Mouse (Mus musculus) mouse trophoblast stem cell (cell line): Measurements from ENCODE around the gene Ptpra.
"Not testable (repeated sequence)": the region's sequence is repeated elsewhere in the genome, so short reads cannot be mapped to it uniquely, and the experiment has no call there.

ENCODE experiments used
- in situ Hi-C, 2 experiments: fragments of 300-500 bp; cut with MseI, MboI; formaldehyde crosslinking; loops; 2 replicates in 1 of 2; 3 replicates in 1 of 2; pipeline ENCODE4 v1.15.1; 2025

The Ptpra gene

GRCm38 (mm10) chr2:130557462-130557861, 107.4 kb downstream of the Ptpra start:
- in situ Hi-C loops = no loop called here

DNA sequence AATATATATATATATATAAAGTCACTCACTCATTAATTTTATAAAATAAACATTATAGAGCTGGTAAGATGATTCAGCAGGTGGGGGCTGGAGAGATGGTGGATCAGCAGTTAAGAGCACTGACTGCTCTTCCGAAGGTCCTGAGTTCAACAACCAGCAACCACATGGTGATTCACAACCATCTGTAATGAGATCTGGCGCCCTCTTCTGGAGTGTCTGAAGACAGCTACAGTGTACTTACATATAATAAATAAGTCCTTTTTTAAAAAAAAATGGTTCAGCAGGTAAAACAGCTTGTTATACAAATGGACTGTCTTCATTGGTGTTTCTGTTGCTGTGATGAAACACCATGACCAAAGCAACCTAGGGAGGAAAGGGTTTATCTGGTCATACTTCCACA, 107.9 kb downstream of the Ptpra start:
- in situ Hi-C loops = no loop called here

DNA sequence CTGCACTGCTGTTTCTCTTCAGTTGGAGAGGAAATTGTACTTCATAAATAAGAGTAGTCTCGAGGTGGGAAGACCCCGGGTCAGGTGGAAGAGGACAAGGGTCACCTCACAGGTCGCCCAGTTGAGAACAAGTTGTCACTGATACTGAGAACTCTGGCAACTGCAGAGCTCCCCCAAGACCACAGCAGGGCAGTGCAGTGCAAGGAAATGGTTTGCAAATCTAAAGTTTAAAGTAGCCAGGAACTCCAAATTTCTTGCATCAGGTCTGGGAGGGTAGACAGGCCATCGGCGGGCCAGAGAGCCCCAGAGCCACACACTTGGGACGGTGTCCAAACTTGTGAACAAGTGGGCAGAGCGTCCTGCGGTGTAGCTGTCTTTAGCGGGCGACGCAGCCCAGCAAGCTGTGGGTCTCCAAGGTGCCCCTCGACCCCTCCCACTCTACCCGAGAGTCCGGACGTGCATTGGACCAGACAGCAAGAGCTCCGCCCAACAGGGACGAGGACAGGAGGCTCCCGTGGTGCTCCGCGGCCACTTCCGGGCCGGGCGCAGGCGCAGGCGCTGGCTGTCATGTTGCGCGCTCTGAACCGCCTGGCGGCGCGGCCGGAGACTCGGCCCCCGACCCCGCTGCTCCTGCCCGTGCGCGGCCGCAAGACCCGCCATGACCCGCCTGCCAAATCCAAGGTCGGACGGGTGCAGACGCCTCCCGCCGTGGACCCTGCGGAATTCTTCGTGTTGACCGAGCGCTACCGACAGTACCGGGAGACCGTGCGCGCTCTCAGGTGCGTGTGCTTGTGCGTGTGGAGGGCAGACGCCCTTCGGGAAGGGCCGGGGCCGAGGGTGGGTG, 113.4 kb downstream of the Ptpra start, which contains the start of gene Mrps26:
Gene Mrps26 (plus strand): TSS at position 531 of the 844 bp plus-strand sequence.
- in situ Hi-C loops = no loop called here

- in situ Hi-C loops = no loop called here
Measured at GRCm38 (mm10) chr2:130564063-130564462, 114.0 kb downstream of the Ptpra start.

GRCm38 (mm10) chr2:130564983-130565382, 114.9 kb downstream of the Ptpra start:
- in situ Hi-C loops = no loop called here

DNA sequence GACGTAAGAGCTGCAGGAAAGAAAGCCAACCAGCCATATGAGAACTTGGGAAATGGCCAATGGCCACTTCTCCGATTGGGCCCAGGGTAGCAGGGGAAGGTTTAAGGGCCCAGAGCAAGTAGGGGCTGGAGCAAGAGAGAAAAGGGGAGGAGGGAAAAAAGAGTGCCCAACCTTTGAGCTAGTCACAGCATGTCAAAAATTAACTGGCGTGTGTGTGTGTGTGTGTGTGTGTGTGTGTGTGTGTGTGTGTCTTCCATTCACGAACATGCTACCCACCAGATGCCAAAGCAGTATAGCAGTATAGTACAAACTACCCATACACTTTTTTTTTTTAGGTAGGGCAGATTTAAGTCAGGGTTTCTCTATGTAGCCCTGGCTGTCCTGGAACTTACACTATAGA, 118.8 kb downstream of the Ptpra start:
- in situ Hi-C loops = no loop called here

GRCm38 (mm10) chr2:130569926-130570325, 119.8 kb downstream of the Ptpra start:
- in situ Hi-C loops = no loop called here

- in situ Hi-C loops = no loop called here
Measured at GRCm38 (mm10) chr2:130574960-130575359, 124.9 kb downstream of the Ptpra start.

GRCm38 (mm10) chr2:130575873-130576272, 125.8 kb downstream of the Ptpra start, which contains the start of gene Oxt:
TSS of gene Oxt (plus strand) at chr2:130576173.
- in situ Hi-C loops = no loop called here

- in situ Hi-C loops = not testable (repeated sequence)
Measured at GRCm38 (mm10) chr2:130576564-130576963, 126.5 kb downstream of the Ptpra start.

DNA sequence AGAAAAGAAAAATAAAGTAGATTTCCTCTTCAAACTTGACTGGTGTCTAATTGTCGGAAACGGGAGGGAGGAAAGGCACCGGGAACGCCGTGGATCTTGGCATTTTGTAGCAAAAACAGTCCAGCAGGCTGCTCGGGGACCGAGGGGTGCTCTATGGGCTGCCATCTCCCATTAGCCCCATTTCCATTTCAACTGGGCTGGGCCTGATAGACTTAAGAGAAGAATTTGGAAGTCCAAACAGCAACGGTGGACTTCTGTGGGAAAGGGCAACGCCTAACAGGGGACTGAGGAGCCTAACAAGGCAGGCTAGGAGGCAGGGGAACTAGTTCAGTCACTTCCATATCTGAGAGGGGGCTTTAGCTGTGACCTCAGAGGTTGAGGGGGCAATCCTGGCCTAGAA, 126.9 kb downstream of the Ptpra start:
- in situ Hi-C loops = no loop called here

GRCm38 (mm10) chr2:130577632-130578031, 127.6 kb downstream of the Ptpra start:
- in situ Hi-C loops = no loop called here

DNA sequence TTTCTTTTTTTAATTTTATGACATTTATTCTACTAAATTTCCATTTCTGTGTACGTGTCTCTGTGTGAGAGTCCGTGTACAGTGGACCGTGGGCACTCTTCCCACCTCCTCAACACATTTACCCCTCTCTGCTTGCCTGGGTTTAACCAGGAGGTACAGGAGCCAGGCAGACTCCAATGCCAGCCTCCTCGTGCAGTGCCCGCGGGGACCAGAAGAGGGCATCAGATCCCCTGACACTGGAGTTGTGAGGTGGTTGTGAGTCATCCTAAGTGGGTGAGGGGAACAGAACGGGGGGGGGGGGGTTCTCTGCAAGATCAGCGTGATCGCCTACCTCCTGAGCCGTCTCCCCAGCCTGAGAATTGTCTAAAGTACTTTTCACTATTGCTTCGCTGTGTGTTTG, 128.1 kb downstream of the Ptpra start:
- in situ Hi-C loops = no loop called here

DNA sequence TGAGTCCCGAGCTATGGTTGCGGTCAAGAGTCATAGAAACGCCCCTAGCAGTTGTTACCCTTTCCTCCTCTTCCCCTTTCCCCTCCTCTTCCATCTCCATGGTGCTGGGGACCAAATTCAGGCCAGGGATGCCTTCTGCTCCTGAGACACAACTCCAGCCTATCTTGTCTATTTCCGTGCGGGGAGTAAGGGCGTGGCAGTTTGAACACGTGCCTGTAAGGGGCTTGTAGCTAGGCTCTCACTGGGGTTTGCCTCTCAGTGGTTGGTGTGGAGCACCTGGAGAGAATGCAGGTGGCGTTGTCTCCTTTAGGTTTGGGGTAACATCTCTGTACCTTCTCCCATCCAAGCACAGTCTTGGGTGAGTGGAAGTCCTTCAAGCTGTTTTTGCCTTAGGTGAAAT, 129.7 kb downstream of the Ptpra start:
- in situ Hi-C loops = no loop called here

DNA sequence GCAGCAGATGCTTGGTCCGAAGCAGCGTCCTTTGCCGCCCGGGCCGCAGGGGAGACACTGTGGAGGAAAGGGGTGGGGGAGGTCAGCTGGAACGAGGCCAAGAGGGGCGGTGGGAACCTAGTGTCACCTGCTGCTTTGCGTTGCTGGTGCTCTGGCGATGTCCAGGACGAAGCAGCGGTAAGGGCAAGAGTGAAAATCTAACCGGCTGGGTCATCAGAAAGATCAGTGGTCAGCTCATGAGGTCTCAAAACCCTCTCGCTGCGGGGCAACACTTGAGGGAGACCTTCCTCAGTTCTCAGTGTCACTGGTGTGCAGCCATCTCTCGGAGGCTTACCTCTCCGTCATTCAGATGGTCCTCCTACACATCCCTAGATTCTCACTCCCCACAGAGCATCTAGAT, 131.1 kb downstream of the Ptpra start:
- in situ Hi-C loops = no loop called here

DNA sequence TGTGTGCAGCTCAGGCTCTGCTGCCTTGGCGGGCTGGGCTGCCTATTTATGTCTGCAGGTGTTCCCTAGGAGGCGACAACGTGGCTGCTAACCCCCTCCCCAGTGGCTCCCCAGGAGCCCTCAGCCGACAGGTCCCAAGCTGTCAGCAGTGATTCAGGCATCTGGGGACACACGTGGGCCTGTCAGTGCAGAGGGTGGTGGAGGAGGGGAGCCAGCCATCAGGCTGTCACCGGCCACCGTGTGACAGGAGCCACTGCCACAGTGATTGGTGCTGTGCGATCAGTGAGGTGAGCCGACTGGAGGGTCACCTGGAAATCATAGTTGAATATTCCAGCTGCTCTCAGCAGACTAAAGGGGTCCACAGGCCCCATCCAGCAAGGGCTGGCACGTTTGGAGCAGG, 132.5 kb downstream of the Ptpra start, which contains the start of gene Avp:
Gene Avp (minus strand): TSS at position 3 of the 400 bp plus-strand sequence.
- in situ Hi-C loops = no loop called here

- in situ Hi-C loops = no loop called here
Measured at GRCm38 (mm10) chr2:130583902-130584560, 134.0 kb downstream of the Ptpra start.

GRCm38 (mm10) chr2:130586016-130586415, 135.9 kb downstream of the Ptpra start:
- in situ Hi-C loops = no loop called here

DNA sequence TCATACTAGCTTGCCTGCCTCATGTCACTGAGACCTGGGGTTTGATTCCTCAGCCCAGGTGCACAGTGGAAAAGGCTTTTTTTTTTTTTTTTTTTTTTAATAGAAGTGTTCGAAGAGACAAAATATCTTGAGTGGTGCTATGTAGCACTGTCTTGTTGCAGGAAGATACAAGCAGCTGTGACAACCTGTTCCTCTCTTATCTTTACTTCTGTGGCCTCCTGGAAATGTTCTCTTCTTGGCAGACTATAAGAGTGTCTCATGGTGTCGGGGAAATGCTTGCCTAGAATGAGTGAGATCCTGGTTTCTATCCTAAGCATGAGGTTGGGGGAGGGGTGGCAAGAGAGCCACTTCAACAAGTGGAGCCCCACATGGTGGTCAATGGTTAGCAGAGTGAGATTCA, 138.3 kb downstream of the Ptpra start:
- in situ Hi-C loops = no loop called here

DNA sequence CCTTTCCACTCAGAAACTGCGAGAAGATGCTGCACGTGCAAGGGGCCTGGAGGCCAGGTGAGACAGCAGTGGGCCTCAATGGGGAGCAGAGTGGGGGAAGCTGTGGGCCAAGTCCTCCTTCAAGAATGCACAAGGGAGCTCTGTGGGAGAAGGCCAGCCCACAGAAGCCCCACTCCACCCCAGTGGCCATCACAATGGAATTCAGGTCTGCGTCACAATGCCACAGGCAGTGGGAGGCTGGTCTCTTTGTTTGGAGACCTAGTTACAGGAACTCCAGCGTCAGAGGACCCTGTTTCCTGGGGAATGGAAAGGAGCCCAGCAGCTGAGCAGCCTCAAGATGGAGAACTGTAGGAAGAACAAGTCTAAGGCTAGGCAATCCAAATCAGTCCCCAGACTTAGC, 139.1 kb downstream of the Ptpra start:
- in situ Hi-C loops = no loop called here

GRCm38 (mm10) chr2:130589761-130590160, 139.7 kb downstream of the Ptpra start:
- in situ Hi-C loops = no loop called here

GRCm38 (mm10) chr2:130591016-130591415, 140.9 kb downstream of the Ptpra start:
- in situ Hi-C loops = no loop called here

GRCm38 (mm10) chr2:130595596-130595995, 145.5 kb downstream of the Ptpra start:
- in situ Hi-C loops = no loop called here
